Mouse (Mus musculus) cerebellum, postnatal 36 days (tissue): ENCODE measurements around the gene Cnga2.
"Not testable (repeated sequence)": the region's sequence is repeated elsewhere in the genome, so short reads cannot be mapped to it uniquely, and the experiment has no call there.

Experiments used
- DNase-seq, 2 experiments: peaks; one replicate each; pipeline ENCODE4 v3.0.0; 2021 to 2022; ENCODE audit warnings: mixed read lengths in 2 of 2

Cnga2 gene

GRCm38 (mm10) chrX:71991549-71991948 lies at the start of gene Cnga2:
Gene Cnga2 (plus strand): TSS chrX:71991849.
- no peak for DNase-seq

- peak; percentile 17 to 29 for DNase-seq
Observed at GRCm38 (mm10) chrX:71946631-71947030, 45.0 kb upstream of the Cnga2 start.

GRCm38 (mm10) chrX:71958366-71958765 lies 33.3 kb upstream of the Cnga2 start:
- DNase-seq = no peak

GRCm38 (mm10) chrX:71962073-71963051 lies 29.3 kb upstream of the Cnga2 start, which contains the start of gene Prrg3:
Gene Prrg3 (plus strand): TSS chrX:71962624.
- peak; percentile 15 to 25 for DNase-seq

GRCm38 (mm10) chrX:71963275-71963912 lies 28.3 kb upstream of the Cnga2 start:
- peak in 1 of 2 experiments; percentile 2 for DNase-seq

- DNase-seq = no peak
Observed at GRCm38 (mm10) chrX:71968216-71968615, 23.4 kb upstream of the Cnga2 start.

GRCm38 (mm10) chrX:71968816-71969215 lies 22.8 kb upstream of the Cnga2 start:
- DNase-seq = no peak

- DNase-seq = no peak
Observed at GRCm38 (mm10) chrX:71971325-71971724, 20.3 kb upstream of the Cnga2 start.

GRCm38 (mm10) chrX:71972686-71973085 lies 19.0 kb upstream of the Cnga2 start, which contains the start of gene Fate1:
Gene Fate1 (plus strand): TSS chrX:71972986.
- DNase-seq = no peak

- DNase-seq = not testable (repeated sequence)
Observed at GRCm38 (mm10) chrX:71977681-71978080, 14.0 kb upstream of the Cnga2 start.

GRCm38 (mm10) chrX:71980443-71980842 lies 11.2 kb upstream of the Cnga2 start:
- DNase-seq = no peak

- no peak for DNase-seq
Observed at GRCm38 (mm10) chrX:71981322-71981721, 10.3 kb upstream of the Cnga2 start.

GRCm38 (mm10) chrX:71983205-71983604 lies 8.4 kb upstream of the Cnga2 start:
- no peak for DNase-seq

GRCm38 (mm10) chrX:71983775-71984174 lies 7.9 kb upstream of the Cnga2 start:
- peak in 1 of 2 experiments; percentile 2 for DNase-seq

GRCm38 (mm10) chrX:71995972-71996371 lies 4.3 kb downstream of the Cnga2 start:
- no peak for DNase-seq

GRCm38 (mm10) chrX:72009930-72010329 lies 18.3 kb downstream of the Cnga2 start:
- no peak for DNase-seq

GRCm38 (mm10) chrX:72012236-72012635 lies 20.6 kb downstream of the Cnga2 start:
- DNase-seq = peak; percentile 17 to 21

- peak; percentile 14 to 25 for DNase-seq
Observed at GRCm38 (mm10) chrX:72012804-72013203, 21.2 kb downstream of the Cnga2 start.

- DNase-seq = no peak
Observed at GRCm38 (mm10) chrX:72022241-72022640, 30.6 kb downstream of the Cnga2 start.

GRCm38 (mm10) chrX:72022750-72023398 lies 31.2 kb downstream of the Cnga2 start:
- DNase-seq = peak in 1 of 2 experiments; percentile 24

- no peak for DNase-seq
Observed at GRCm38 (mm10) chrX:72023542-72023941, 31.9 kb downstream of the Cnga2 start.

- DNase-seq = no peak
Observed at GRCm38 (mm10) chrX:72044056-72044455, 52.4 kb downstream of the Cnga2 start.

GRCm38 (mm10) chrX:72047918-72048317 lies 56.3 kb downstream of the Cnga2 start:
- DNase-seq = no peak
